Mouse (Mus musculus): ENCODE results near the gene Wdr54.

Gene Wdr54

GRCm38 (mm10) chr6:83127419-83127818 is 28.8 kb downstream of the Wdr54 start:
- no peak for DNase-seq (ENCODE audit: inconsistent ontology term)

GRCm38 (mm10) chr6:83125331-83125730 is 30.9 kb downstream of the Wdr54 start, which contains the start of gene Ino80b:
Ino80b (minus strand) TSS chr6:83125431.
- no peak for DNase-seq (ENCODE audit: inconsistent ontology term)

- peak; percentile 90 for DNase-seq (ENCODE audit: inconsistent ontology term)
These were observed 31.3 kb downstream of the Wdr54 start for GRCm38 (mm10) chr6:83124851-83125312.

GRCm38 (mm10) chr6:83122961-83123360 is 33.2 kb downstream of the Wdr54 start:
- DNase-seq (ENCODE audit: inconsistent ontology term) = no peak

- DNase-seq (ENCODE audit: inconsistent ontology term) = no peak
These were observed 34.1 kb downstream of the Wdr54 start for GRCm38 (mm10) chr6:83121863-83122710.

- DNase-seq (ENCODE audit: inconsistent ontology term) = peak; percentile 98
These were observed 35.0 kb downstream of the Wdr54 start, which contains the start of gene Wbp1 for GRCm38 (mm10) chr6:83120930-83121862. Wbp1 (minus strand) TSS chr6:83121559.

- DNase-seq (ENCODE audit: inconsistent ontology term) = no peak
These were observed 36.5 kb downstream of the Wdr54 start for GRCm38 (mm10) chr6:83119734-83120051.

GRCm38 (mm10) chr6:83118825-83119733 is 37.1 kb downstream of the Wdr54 start:
- DNase-seq (ENCODE audit: inconsistent ontology term) = no peak

GRCm38 (mm10) chr6:83118369-83118768 is 37.8 kb downstream of the Wdr54 start:
- DNase-seq (ENCODE audit: inconsistent ontology term) = no peak

- DNase-seq (ENCODE audit: inconsistent ontology term) = no peak
These were observed 38.6 kb downstream of the Wdr54 start for GRCm38 (mm10) chr6:83117616-83118015.

GRCm38 (mm10) chr6:83117165-83117438 is 39.1 kb downstream of the Wdr54 start:
- no peak for DNase-seq (ENCODE audit: inconsistent ontology term)

GRCm38 (mm10) chr6:83116373-83117164 is 39.6 kb downstream of the Wdr54 start:
- DNase-seq (ENCODE audit: inconsistent ontology term) = no peak

GRCm38 (mm10) chr6:83115682-83116372 is 40.4 kb downstream of the Wdr54 start:
- no peak for DNase-seq (ENCODE audit: inconsistent ontology term)

- DNase-seq (ENCODE audit: inconsistent ontology term) = peak; percentile 96
These were observed 41.1 kb downstream of the Wdr54 start, which contains the start of gene Mogs for GRCm38 (mm10) chr6:83115011-83115671. Mogs (plus strand) TSS chr6:83115496.

- no peak for DNase-seq (ENCODE audit: inconsistent ontology term)
These were observed 44.6 kb downstream of the Wdr54 start for GRCm38 (mm10) chr6:83111510-83112136.

GRCm38 (mm10) chr6:83108762-83109668 is 47.2 kb downstream of the Wdr54 start, which contains the start of gene Mrpl53:
Mrpl53 (plus strand) TSS chr6:83109040.
- DNase-seq (ENCODE audit: inconsistent ontology term) = peak; percentile 81

GRCm38 (mm10) chr6:83107566-83108400 is 48.4 kb downstream of the Wdr54 start:
- peak; percentile 43 for DNase-seq (ENCODE audit: inconsistent ontology term)
